Mouse (Mus musculus) thymus, postnatal 14 days (tissue): ENCODE results near the gene Dnmt3b.
"Not testable (repeated sequence)": the region's sequence is repeated elsewhere in the genome, so short reads cannot be mapped to it uniquely, and the experiment has no call there.

Experiments
- DNase-seq: peaks from one replicate; pipeline ENCODE4 v3.0.0; 2021

Gene Dnmt3b

DNA sequence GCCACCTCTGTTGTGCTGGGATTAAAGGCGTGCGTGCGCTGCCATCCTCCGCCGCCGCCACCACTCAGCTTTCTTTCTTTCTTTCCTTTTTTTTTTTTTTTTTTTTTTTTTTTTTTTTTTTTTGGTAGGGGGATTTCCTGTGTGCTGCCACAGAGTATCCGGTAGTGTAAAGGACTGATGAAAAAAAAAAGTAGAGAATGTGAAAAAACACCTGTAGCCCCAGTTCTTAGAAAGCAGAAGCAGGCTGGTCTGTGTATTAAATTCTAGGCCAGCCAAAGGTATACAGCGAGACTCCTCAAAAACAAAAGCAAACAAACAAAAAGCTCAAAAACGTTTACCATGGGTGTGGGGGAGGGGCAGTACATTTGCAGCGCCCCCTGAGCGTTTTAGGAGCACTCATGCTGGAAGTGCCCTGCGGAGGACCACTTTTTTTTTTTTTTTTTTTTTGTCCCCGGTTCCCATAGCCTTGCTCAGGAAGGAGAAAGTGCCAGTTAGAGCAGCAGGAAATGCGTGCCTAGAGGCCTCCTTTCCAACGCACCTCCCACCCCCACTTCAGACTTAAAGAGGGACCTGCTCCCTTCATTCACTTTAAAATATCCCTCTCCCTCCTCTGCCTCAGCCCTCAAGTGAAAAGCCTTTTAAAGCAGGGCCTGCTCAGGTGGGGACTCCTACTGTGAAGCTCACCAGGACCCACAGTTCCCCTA lies 10.1 kb upstream of the Dnmt3b start:
- peak; percentile 33 for DNase-seq

DNA sequence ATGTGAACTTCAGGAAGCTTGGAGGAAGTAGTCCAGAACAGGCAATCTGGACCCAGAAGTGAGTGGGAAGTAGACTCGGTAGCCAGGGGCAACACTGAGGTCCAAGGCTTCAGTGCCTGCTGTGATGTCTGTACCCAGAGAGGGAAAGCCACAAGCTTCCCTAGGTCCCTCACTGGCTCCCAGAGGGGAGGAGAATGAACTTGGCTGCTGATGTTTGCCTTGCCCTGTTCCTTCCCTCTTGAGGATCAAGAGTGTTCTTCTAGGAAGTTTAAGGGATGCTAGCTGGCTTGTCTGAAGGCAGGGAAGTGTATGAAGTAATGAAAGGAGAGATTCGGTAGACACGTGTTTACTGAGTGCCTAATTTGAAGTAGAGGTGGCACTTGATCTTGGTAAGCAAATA lies 6.8 kb upstream of the Dnmt3b start:
- DNase-seq: no peak

DNA sequence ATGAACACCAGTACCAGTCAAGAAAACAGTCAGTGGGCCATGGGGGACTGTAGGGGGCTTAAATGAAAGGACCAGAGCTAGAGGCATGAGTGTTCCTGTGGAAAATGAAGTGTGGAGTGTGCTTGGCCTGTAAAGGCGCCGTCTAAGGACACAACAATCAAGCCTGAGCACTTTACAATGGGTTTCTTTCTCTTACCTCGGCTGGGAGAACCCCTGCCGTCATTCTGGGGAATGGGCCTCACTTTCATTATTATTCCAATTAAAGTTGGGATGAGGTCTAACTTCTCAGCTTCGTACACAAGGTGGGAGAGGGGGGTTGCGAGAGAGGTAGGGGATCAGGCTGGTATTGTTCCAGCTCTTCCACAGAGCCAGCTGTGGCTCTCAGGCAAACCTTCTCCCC lies 6.3 kb upstream of the Dnmt3b start:
- DNase-seq: no peak

DNA sequence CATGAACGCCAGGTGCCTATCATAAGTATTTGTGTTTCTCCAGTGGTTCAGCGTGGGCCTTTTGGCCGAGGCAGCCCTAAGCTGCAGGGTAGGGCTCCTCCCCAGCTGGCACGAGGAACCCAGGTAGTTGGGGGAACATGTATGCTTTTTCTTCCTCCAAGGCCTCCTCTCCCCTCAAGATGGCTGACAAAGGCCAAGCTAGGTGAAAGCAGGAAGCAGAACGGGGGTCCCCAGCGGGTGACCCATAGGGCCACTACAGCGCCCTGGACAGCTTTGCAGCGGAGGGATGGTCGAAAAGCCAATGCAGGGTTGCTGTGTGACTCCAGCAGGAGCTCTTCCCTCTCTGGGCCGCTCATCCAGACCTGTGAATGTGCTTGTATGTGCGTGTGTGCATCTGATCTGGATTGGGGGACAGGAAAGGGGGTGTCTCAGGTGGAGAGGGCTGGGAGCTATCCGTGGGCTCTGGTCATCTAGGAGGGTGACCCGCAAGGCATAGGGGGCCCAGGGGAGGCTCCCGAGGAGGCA lies 415 bp upstream of the Dnmt3b start:
- DNase-seq: no peak

DNA sequence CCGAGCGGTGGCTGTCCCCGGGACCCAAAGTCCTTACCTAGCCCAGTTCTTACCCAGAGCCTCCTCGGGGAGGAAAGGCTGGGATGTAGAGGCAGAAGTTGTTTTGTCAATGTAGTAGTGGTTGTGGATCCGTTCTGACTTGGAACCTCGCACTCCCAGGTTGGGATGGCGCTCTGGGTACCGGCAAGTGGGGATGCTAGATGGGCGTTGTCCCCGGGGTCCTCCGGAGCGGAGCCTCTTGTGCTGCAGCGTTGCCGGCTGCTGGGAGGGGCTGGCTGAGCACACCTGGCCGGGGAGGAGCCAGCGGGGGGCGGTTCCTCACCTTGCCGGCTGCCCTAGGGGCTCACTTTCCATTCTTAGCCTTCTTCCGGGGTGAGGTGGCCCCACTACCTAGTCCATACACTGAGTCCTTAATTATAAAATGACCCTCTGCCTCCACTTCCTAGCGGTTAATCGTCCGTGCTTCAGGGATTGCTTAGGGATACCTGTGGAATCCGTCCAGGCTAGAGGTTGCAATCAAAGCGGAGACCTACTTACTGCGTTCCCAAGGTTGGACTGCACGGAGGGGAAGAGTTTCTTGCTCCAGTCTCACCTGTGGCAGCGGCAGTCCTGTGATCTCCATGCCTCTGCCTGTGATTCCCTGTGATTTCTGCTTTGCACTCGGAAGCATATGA lies 901 bp downstream of the Dnmt3b start:
- DNase-seq: peak; percentile 55

DNA sequence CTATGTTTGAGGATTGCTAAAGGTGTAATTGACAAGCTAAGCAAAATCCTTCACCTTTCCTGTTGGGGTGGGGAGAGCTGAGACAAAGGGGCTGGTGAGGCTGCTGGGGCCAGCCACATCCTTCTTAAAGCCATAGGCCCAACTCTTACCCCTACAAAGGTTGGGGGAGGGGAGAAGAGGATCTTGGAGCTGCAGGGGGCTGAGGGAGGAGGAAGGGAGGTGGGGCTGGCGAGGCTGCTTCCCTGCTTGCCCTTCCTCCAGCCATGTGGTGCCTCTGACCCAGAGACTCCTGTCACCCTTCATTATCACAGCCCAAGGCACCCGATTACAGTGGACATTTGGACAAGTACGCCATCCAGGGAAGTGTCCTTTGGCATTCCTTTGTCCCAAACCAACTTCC lies 2.4 kb downstream of the Dnmt3b start:
- DNase-seq: no peak

DNA sequence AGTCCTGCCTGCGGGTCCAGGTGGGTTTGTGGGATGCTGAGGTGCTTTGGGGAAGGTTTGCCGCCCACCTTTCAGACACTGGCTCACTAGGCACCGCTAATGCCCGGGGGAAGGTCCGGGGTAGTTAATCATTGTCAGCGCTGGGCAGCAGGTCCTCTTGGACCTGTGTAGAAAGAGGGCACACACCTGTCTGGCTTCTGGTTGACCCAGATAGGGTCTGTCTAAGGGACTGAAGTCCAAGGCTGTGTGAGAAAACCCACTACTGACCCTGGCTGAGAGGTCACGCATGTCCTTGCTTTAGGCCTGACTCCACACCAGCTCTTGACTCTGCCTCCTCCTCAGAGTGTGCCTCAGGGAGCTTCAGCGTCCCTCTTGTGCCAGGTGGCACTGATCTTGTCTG lies 8.4 kb downstream of the Dnmt3b start:
- not testable (repeated sequence) for DNase-seq

DNA sequence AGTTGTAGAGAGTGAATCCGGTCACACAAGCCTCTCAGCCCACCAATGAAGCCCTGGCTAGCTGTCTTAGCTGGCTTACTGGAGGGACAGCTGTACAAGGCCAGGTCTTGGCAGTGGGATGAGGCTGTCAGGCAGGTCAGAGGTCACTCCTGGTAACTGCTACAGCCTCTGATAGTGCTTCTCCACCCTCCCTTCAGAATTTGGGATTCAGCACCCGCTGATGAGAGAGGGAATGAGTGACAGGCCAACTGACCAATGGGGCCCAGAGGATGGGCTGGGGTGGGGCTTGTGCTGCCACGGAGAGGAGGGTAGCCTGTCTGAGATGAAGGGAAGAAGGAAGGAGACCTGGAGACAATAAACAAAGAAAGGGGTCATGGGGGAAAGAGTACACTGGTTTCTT lies 11.4 kb downstream of the Dnmt3b start:
- no peak for DNase-seq

DNA sequence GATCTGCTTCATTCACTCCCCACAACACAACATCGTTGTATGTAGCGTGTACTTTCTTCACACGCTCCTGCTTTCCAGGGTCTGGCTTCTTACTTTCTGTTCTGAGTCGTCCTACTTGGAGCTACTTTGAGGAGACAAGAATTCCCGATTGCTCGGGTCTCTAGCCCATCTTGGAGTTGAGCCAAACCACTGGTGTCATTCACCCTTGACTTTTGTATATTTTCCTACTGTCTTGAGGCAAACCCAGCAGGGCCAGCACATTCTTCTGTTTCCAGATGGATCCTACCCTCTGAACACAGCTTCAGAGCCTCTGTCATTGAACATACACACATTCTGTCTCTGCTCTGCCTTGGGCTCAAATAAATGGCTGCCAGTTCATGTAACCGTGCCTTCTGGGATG lies 16.2 kb downstream of the Dnmt3b start:
- no peak for DNase-seq

DNA sequence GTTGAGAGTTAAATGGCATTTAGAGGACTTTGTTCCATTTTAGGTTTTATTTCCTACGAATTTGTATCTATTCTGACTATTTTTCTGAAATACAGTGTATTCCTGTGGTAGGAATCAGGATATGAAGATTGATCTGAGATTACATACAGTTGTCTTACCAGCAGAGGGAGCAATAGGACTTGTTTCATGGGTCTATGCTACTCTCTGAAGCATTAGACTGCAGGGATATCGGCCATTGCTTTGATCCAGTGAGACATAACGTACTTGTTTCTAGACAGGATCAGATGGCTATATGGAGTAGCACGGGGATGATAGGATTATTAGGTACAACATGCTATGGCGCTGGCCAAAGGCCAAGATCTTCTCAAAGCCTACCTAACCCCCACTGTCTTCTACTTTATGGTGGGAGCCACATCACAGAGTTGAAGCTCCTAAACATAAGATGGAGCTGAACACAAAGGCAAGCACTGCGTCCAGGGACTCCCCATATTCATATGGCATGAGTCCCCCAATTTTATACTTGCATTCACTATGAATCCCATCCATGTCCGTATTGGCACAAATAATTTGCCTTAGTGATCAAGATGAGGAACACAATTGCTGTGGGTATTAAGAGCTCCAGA lies 19.6 kb downstream of the Dnmt3b start:
- DNase-seq: peak; percentile 15

DNA sequence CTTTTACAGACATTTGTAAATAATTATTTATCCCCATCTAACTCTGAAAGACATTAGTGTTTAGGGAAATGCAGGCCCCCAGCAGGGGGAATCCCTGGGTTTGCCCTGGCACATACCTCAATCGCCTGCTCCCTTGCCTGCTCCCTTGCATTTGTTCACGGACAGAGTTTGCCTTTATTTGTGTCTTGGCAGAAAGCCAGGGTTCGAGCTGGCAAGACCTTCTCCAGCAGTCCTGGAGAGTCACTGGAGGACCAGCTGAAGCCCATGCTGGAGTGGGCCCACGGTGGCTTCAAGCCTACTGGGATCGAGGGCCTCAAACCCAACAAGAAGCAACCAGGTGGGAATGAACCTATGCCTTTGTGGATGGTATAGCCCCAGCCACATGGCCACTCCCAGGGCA lies 20.9 kb downstream of the Dnmt3b start:
- no peak for DNase-seq

DNA sequence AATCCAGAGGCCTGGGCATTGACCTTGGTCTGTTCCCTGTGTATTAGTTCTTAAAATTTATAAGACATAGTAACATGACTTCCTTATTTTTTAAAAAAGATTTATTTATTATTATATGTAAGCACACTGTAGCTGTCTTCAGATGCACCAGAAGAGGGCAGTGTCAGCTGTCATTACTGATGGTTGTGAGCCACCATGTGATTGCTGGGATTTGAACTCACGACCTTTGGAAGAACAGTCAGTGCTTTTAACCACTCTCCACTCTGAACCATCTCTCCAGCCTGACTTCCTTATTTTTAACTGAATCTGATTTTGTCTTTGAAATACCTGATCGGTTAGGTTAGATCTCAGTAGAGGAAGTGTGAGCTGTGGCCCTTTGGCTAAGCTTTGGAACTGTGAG lies 23.4 kb downstream of the Dnmt3b start:
- no peak for DNase-seq

DNA sequence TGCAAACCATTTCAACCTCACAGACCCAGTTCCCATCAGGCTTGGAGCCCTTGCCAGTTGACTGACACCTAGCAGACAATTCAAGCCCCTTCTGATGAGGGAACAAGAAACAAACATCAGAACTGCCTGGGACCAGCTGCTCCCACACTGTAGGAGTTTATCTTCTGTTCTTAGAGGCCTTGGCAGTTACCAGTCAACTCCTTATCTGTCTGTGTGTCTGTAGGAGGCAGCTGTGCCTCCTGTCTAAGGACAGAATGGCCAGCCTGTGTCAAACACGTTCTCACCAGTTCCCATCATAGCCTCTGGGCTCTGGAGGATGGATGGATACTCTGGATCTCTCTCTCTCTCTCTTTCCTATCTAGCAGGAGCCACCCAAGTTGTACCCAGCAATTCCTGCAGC lies 26.1 kb downstream of the Dnmt3b start:
- not testable (repeated sequence) for DNase-seq

DNA sequence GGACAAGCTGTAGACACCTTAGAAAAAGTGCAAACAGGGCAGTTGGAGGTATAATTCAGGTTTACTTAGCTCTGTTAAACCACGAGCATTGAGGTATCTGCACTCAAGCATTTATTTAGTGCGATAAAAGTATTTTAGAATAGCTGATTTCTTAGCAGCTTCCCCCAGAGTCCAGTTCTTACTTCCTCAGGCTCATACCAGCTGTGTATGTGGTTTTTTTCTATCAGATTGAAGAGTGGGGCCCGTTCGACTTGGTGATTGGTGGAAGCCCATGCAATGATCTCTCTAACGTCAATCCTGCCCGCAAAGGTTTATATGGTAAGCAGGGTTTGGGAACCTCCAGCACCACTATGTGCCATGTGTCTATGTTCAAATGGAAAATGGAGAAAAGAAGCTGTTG lies 27.7 kb downstream of the Dnmt3b start:
- no peak for DNase-seq

DNA sequence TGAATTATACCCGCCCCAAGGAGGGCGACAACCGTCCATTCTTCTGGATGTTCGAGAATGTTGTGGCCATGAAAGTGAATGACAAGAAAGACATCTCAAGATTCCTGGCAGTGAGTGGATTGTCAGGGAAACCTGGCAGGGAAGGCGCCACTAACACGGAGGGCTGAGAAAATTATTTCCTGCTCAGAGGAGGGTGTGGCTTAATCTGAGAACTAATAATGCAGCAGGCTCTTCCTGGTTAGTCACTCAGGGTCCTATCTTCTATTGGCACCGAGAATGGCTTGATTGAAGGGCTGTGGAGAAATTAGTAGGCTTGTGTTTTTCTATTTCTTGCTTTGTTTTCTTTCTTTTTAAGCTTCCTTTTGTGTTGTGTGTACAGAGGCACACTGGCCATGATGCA lies 28.3 kb downstream of the Dnmt3b start:
- DNase-seq: no peak

DNA sequence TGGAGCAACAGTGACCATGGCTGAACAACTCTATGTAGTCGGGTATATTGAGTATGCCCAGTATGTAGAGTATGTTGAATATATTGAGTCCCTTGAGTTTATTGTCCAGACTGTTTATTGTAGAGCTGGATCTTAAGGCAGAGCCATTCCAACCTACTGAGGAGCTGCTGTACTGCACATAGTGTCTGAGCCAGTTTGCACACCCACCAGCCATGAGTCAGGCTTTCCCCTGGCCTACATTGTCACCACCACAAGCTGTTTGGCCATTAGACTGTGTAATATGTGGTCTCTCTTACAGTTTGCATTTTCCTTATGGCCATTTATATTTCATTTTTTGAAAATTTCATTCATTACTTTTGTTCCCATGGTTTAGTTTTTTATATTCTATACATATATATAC lies 30.7 kb downstream of the Dnmt3b start:
- no peak for DNase-seq

DNA sequence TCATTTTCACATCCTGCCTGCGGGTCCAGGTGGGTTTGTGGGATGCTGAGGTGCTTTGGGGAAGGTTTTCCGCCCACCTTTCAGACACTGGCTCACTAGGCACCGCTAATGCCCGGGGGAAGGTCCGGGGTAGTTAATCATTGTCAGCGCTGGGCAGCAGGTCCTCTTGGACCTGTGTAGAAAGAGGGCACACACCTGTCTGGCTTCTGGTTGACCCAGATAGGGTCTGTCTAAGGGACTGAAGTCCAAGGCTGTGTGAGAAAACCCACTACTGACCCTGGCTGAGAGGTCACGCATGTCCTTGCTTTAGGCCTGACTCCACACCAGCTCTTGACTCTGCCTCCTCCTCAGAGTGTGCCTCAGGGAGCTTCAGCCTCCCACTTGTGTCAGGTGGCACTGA lies 44.2 kb downstream of the Dnmt3b start:
- not testable (repeated sequence) for DNase-seq

DNA sequence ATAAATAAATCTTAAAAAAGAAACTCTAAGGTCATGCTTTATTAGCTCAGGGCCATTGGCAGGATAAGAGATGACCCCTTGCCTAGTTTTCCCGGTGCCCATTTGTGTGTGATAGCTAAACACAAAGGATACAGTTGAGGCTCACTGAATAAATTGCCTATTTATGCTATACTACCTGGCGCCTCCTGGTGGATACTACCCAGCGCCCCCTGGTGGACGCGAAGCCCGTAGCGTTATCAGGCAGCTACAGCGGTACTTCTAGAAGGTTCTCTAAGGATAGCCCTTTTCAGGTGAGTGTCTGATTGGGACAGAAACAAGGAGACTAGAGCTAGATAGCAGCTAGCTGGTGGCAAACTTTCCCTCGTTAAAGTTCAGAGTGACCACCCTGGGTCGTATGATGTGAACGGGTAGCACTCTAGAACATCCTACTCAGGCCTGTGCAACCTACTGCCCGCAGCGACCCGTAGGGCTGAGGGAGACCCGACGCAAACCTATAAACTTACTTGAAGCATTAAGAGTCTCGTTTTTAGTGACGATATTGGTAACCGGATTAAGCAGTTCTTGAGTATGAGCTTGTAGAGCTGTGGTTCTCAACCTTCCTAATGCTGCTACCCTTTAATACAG lies 45.3 kb downstream of the Dnmt3b start:
- DNase-seq: peak; percentile 76

DNA sequence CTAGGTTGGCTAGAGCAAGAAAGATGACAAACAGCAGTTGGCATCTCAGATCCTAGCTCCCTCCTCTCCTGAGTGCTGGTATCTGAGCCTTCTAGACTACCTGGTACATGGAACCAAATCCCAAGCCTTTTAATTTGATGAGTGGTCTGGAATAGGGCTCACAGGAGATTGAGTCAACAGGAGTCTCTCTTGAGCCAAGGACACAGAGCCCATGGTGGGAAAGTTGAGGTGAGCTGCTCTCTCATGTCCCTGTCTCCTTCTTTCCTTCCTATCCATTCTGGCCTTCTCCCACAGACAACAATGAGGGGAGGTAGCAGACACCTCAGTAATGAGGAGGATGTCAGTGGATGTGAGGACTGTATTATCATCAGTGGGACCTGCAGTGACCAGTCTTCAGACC lies 47.1 kb downstream of the Dnmt3b start, which contains the start of gene Dnmt3c:
Gene Dnmt3c (plus strand): TSS at position 301 of the 400 bp plus-strand sequence.
- no peak for DNase-seq

DNA sequence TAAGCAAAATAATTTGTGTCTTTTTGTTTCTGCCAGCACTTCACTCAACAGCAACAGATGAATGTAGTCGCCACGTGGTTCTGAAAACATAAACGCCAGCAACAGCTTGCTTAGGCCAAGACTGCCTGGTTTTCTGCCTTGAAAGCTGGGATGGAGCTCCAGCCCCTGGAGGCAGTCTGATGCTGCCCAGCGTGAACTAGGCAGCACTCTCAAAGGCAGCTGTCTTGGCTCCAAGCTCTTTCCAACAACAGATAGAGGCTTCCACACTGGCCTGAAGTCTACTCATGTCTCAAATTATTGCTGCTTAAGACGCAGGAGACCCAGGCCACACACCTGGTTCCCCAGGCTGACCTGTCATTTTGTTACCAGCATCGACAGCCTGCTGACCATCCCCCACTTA lies 54.1 kb downstream of the Dnmt3b start:
- no peak for DNase-seq

DNA sequence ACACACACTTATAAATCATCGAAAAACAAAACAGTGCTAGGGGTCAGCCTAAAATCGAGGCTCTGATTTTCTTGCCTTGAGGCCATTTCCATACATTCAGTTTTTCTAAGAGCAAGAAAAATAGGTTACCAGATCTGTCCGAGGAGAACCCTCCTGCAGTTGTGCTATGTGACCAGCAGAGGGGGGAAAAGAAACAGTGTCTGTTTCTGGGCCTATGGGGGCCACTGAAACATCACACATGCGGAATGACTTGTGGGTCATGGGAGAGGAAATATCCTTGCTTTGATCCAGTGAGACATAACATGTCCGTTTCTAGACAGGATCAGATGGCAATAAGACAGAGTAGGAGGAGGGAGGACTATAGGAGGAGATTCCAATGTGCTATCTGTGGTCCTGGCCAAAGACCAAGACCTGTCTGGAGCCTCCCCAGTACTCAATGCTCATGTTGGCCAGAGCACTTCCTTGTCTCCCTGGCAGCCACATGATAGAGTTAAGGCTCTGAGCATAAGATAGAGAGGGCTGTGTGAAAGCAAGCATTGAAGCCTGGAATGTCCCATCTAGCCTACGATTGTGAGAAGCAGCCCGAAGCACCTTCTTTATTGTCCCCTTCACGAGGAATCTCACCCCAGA lies 61.6 kb downstream of the Dnmt3b start:
- DNase-seq: peak; percentile 45

DNA sequence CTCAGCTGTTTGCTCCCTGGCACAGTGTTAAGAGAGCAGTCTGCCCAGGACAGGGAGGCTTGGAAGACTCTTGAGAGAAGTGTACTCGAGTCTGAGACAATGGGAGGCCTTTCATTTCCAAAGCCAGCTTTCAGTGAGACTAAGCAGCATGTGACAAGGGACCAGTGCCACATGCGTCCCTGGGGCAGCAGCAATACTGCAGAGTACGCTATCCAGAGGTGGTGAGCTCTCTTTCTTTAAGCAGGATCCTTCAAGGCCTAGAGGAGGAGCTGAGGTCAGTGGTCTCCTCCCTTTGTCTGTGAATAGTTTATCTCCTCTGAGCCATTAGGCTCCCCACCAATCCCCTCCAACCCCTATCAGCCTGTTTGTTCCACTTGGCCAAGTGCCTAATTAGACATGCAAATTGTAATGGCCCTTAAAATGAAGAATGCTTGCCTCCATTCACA lies 63.4 kb downstream of the Dnmt3b start:
- no peak for DNase-seq

DNA sequence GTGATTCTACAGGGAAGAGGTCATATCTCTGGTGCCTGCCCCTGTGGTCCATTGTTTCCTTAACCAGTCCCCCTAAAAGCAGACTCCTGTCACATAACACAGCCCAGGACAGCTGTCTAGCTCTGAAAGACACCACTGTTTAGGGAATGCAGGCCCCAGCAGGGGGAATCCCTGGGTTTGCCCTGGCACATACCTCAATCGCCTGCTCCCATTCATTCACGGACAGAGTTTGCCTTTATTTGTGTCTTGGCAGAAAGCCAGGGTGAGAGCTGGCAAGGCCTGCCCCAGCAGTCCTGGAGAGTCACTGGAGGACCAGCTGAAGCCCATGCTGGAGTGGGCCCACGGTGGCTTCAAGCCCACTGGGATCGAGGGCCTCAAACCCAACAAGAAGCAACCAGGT lies 64.0 kb downstream of the Dnmt3b start:
- DNase-seq: no peak
